Mouse (Mus musculus) E14TG2a.4 (cell line): Measurements from ENCODE around the gene Zfp148.

Experiments used
- CTCF ChIP-seq: conservative IDR thresholded peaks from 2 replicates; pipeline ENCODE4 v1.5.1; 2014; ENCODE audit warnings: low read length
- NANOG ChIP-seq: IDR thresholded peaks from 2 replicates; pipeline ENCODE4 v1.6.1; 2014; ENCODE audit warnings: borderline replicate concordance, low read length, mixed read lengths

DNA sequence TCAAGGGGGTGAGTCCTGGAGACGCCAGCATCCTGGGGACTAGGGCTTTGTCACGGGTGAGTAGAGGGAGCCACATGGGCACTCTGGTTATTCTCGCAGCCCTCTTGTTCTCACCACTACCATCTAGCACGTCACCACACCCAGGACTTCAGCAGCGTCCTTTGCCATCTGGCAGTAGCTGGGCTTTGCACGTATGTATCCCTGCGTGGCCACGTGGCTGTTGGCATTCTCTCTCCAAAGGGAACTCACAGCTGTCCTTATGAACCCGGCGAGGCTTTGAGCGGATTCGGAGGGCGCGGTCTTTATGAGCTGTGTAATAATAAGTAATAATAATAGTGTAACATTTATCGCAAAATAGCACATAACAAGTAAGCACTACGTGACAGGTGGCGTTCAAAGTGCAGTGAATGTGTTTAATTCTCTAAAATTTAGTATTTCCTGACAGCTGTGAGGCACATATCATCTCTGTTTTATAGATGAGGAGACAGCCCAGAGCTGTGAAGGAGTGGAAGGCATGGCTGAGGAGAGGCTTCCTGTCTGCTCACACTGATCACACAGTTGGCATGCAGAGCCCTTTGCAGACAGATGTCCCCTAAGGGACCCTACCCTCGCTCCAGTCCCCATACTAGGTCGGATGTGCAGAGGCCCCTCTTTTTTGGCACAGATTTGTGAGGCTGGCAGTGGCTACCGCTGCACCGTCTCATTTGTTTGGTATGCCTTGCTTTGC is 157.0 kb downstream of the Zfp148 start:
- TF ChIP-seq CTCF (no peak), NANOG (no peak)
